Mouse (Mus musculus): ENCODE measurements around the gene Fpgs. TPM values are rescaled to one million over a fixed set of nuclear protein-coding genes. Genes with fewer than 3 reads are reported as not detected.

Gene Fpgs
- total RNA-seq, 2 experiments from 2014 or later: 9.4 to 10.5 TPM

- no peak overlapping the region for H3K4me3 ChIP-seq
- DNase-seq (ENCODE audit: extremely low spot score in 1 of 2, low spot score in 2 of 2): no peak
- H3K27ac ChIP-seq: no peak overlapping the region
- intact Hi-C loops (cut with DNase I): no loop called here
- TF ChIP-seq CTCF (IDR thresholded peaks at IDR 0.05): no peak; the same call in 1 of the 2 replicates
These were observed 27.1 kb downstream of the Fpgs start for GRCm38 (mm10) chr2:32676821-32677220.

GRCm38 (mm10) chr2:32673176-32673917, 30.6 kb downstream of the Fpgs start:
- intact Hi-C loops (cut with DNase I): no loop called here
- DNase-seq (ENCODE audit: extremely low spot score in 1 of 2, low spot score in 2 of 2): no peak

GRCm38 (mm10) chr2:32671907-32672595, 31.9 kb downstream of the Fpgs start:
- TF ChIP-seq CTCF (IDR thresholded peaks at IDR 0.05): no peak; the same call in 1 of the 2 replicates
- Histone ChIP-seq H3K4me3 (no peak overlapping the region), H3K27ac (no peak overlapping the region)
- no peak for DNase-seq (ENCODE audit: extremely low spot score in 1 of 2, low spot score in 2 of 2)
- intact Hi-C loops (cut with DNase I): no loop called here

More at GRCm38 (mm10) chr2:32673176-32673917, 30.6 kb downstream of the Fpgs start:
- H3K4me3 ChIP-seq: no peak overlapping the region
- no peak for TF ChIP-seq CTCF (IDR thresholded peaks at IDR 0.05)
- no peak overlapping the region for H3K27ac ChIP-seq

- no peak overlapping the region for H3K27ac ChIP-seq
- intact Hi-C loops (cut with DNase I): no loop called here
- DNase-seq (ENCODE audit: extremely low spot score in 1 of 2, low spot score in 2 of 2): no peak
- no peak overlapping the region for H3K4me3 ChIP-seq
- no peak for TF ChIP-seq CTCF (IDR thresholded peaks at IDR 0.05)
These were observed 32.8 kb downstream of the Fpgs start for GRCm38 (mm10) chr2:32671147-32671546.

- no peak for TF ChIP-seq CTCF (IDR thresholded peaks at IDR 0.05)
These were observed 34.1 kb downstream of the Fpgs start for GRCm38 (mm10) chr2:32669876-32670275.

GRCm38 (mm10) chr2:32668176-32668575, 35.8 kb downstream of the Fpgs start:
- TF ChIP-seq CTCF (IDR thresholded peaks at IDR 0.05): no peak
- Histone ChIP-seq H3K27ac (no peak overlapping the region), H3K4me3 (no peak overlapping the region)
- intact Hi-C loops (cut with DNase I): no loop called here
- DNase-seq (ENCODE audit: extremely low spot score in 1 of 2, low spot score in 2 of 2): no peak

More at GRCm38 (mm10) chr2:32669876-32670275, 34.1 kb downstream of the Fpgs start:
- no peak for DNase-seq (ENCODE audit: extremely low spot score in 1 of 2, low spot score in 2 of 2)
- intact Hi-C loops (cut with DNase I): no loop called here
- no peak overlapping the region for H3K4me3 ChIP-seq
- no peak overlapping the region for H3K27ac ChIP-seq

GRCm38 (mm10) chr2:32667775-32668174, 36.2 kb downstream of the Fpgs start:
- intact Hi-C loops (cut with DNase I): no loop called here
- no peak overlapping the region for H3K4me3 ChIP-seq
- no peak for DNase-seq (ENCODE audit: extremely low spot score in 1 of 2, low spot score in 2 of 2)
- no peak overlapping the region for H3K27ac ChIP-seq
- no peak for TF ChIP-seq CTCF (IDR thresholded peaks at IDR 0.05)

GRCm38 (mm10) chr2:32665853-32666252, 38.1 kb downstream of the Fpgs start:
- no peak for TF ChIP-seq CTCF (IDR thresholded peaks at IDR 0.05)
- intact Hi-C loops (cut with DNase I): no loop called here
- no peak overlapping the region for H3K27ac ChIP-seq
- DNase-seq (ENCODE audit: extremely low spot score in 1 of 2, low spot score in 2 of 2): no peak
- H3K4me3 ChIP-seq: no peak overlapping the region

- TF ChIP-seq CTCF (IDR thresholded peaks at IDR 0.05): no peak
- no peak for DNase-seq (ENCODE audit: extremely low spot score in 1 of 2, low spot score in 2 of 2)
- Histone ChIP-seq H3K27ac (no peak overlapping the region), H3K4me3 (no peak overlapping the region)
- intact Hi-C loops (cut with DNase I): no loop called here
These were observed 38.6 kb downstream of the Fpgs start for GRCm38 (mm10) chr2:32665345-32665744.

GRCm38 (mm10) chr2:32662291-32662690, 41.7 kb downstream of the Fpgs start:
- no peak overlapping the region for H3K4me3 ChIP-seq
- intact Hi-C loops (cut with DNase I): no loop called here
- no peak for DNase-seq (ENCODE audit: extremely low spot score in 1 of 2, low spot score in 2 of 2)
- TF ChIP-seq CTCF (IDR thresholded peaks at IDR 0.05): no peak
- H3K27ac ChIP-seq: no peak overlapping the region

- intact Hi-C loops (cut with DNase I): no loop called here
- no peak overlapping the region for H3K27ac ChIP-seq
- no peak for TF ChIP-seq CTCF (IDR thresholded peaks at IDR 0.05)
These were observed 42.3 kb downstream of the Fpgs start for GRCm38 (mm10) chr2:32661509-32662107.

GRCm38 (mm10) chr2:32658873-32659272, 45.1 kb downstream of the Fpgs start:
- DNase-seq (ENCODE audit: extremely low spot score in 1 of 2, low spot score in 2 of 2): no peak
- no peak for TF ChIP-seq CTCF (IDR thresholded peaks at IDR 0.05)
- no peak overlapping the region for H3K27ac ChIP-seq
- intact Hi-C loops (cut with DNase I): loop anchor here (10.0 kb wide), 1 partner anchor 154 kb away; no protein-coding TSS in a partner anchor
- H3K4me3 ChIP-seq: no peak overlapping the region

More at GRCm38 (mm10) chr2:32661509-32662107, 42.3 kb downstream of the Fpgs start:
- H3K4me3 ChIP-seq: no peak overlapping the region
- DNase-seq (ENCODE audit: extremely low spot score in 1 of 2, low spot score in 2 of 2): no peak

Measured in left cerebral cortex, adult 2 months (tissue).